8 mouse cellular contexts compared by ENCODE assay signal in the genomic region with DNA sequence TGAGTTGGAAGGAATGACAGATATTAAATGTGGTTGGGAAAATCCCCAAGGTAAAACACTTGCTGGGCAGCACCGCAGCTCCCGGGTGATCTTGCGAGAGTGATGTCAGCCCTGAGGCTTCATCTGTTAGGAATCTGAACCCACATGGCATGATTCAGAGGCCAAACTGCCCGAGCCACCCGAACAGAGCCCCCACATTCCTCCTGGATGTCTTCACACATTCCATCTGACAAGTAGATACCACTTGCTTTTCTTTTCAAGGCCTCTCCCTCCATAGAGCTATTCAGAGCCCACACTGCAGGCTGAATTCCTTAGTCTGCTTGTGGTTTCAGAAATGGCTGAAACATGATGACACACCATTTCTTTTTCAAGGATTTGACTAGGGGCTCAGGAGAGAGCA. TPM values are rescaled to one million over a fixed set of nuclear protein-coding genes. Genes with fewer than 3 reads are reported as not detected.
DNase-seq lines count a peak whose midpoint lies in the region; ATAC-seq and TF ChIP-seq lines count a peak whose summit lies in the region.
"Had no signal": no experiment of that assay in that cellular context is flagged by ENCODE, and none has a peak within 500 bp of the region (broad histone marks: within the 10 kb centered on the region; RNA-seq: fewer than 3 reads in every experiment).

No protein-coding gene starts in this region.

- no peak for TF ChIP-seq CTCF in hindbrain, postnatal 0 days (IDR thresholded peaks at IDR 0.05; ENCODE audit: low read depth)

- H3K4me1 ChIP-seq in ES-E14 (ENCODE audit: control insufficient read depth in 2 of 2, insufficient read depth in 2 of 2, low read length in 2 of 2, poor library complexity in 1 of 2) = peaks cover 17 to 35% of the 10 kb centered on the region in 2 experiments
- peaks cover 36% of the 10 kb centered on the region for H3K4me1 ChIP-seq in heart, embryonic 10.5 days
- H3K4me1 ChIP-seq in limb, embryonic 14.5 days (ENCODE audit: control insufficient read depth, insufficient read depth, low read length) = no peaks in the 10 kb centered on the region; the same call in 1 of the 2 replicates
- no peaks in the 10 kb centered on the region for H3K4me1 ChIP-seq in hindbrain, postnatal 0 days (ENCODE audit: insufficient read depth, low read length)

- H3K9ac ChIP-seq in ES-E14 (ENCODE audit: insufficient read depth, low read depth, low read length, poor library complexity, severe bottlenecking) = peak overlapping the region; percentile 49; the same call in 1 of the 2 replicates
- no peak overlapping the region for H3K9ac ChIP-seq in limb, embryonic 14.5 days (ENCODE audit: low read depth, low read length, severe bottlenecking)
- H3K9ac ChIP-seq in hindbrain, postnatal 0 days (replicated peaks; ENCODE audit: low read length) = no peak overlapping the region
- H3K9ac ChIP-seq: neural tube, embryonic 13.5 days had no signal

- no peaks in the 10 kb centered on the region; the same call in 1 of the 2 replicates for H3K36me3 ChIP-seq in ES-E14 (ENCODE audit: control insufficient read depth, insufficient read depth, low read length, poor library complexity, severe bottlenecking)
- peaks cover 5% of the 10 kb centered on the region; the same call in 1 of the 2 replicates for H3K36me3 ChIP-seq in heart, embryonic 10.5 days
- peaks cover 6% of the 10 kb centered on the region; the same call in 1 of the 2 replicates for H3K36me3 ChIP-seq in limb, embryonic 14.5 days (ENCODE audit: control insufficient read depth, insufficient read depth, low read length)
- no peaks in the 10 kb centered on the region for H3K36me3 ChIP-seq in hindbrain, postnatal 0 days (ENCODE audit: insufficient read depth, low read length)
- H3K36me3 ChIP-seq: neural tube, embryonic 13.5 days had no signal

- peak; percentile 21 for DNase-seq in ES-E14 (ENCODE audit: low read depth, low spot score)
- DNase-seq in adrenal gland, adult 8-10 months = peak; percentile 88
- peak; percentile 91 for DNase-seq in heart, embryonic 10.5 days (ENCODE audit: low spot score)
- DNase-seq in limb, embryonic 14.5 days (ENCODE audit: low spot score) = peak; percentile 70
- no peak for DNase-seq in frontal cortex, postnatal 10 days (ENCODE audit: low spot score in 2 of 2)
- no peak for DNase-seq in hindbrain, postnatal 0 days (ENCODE audit: low spot score)
- no peak for DNase-seq in spleen, postnatal 36 days (ENCODE audit: low spot score in 2 of 2)

- TF ChIP-seq POLR2A in limb, embryonic 14.5 days (IDR thresholded peaks at IDR 0.05; ENCODE audit: borderline replicate concordance, extremely low read depth, insufficient read depth, insufficient read length) = no peak

- H3K27ac ChIP-seq in ES-E14 (ENCODE audit: insufficient read depth, low read depth, low read length, poor library complexity, severe bottlenecking) = peak overlapping the region; percentile 83
- H3K27ac ChIP-seq in heart, embryonic 10.5 days = peak overlapping the region; percentile 89
- peak overlapping the region; percentile 78 for H3K27ac ChIP-seq in limb, embryonic 14.5 days (replicated peaks; ENCODE audit: low read depth, low read length)
- no peak overlapping the region for H3K27ac ChIP-seq in hindbrain, postnatal 0 days
- H3K27ac ChIP-seq: neural tube, embryonic 13.5 days had no signal

- H3K4me3 ChIP-seq in ES-E14 (ENCODE audit: insufficient read depth in 1 of 2, low read depth in 1 of 2, low read length in 2 of 2, poor library complexity in 1 of 2, severe bottlenecking in 1 of 2) = peak overlapping the region in 1 of 2 experiments; percentile 12; a peak in 1 of 4 replicates
- H3K4me3 ChIP-seq in heart, embryonic 10.5 days = no peak overlapping the region
- H3K4me3 ChIP-seq in limb, embryonic 14.5 days (replicated peaks; ENCODE audit: low read length) = no peak overlapping the region
- no peak overlapping the region for H3K4me3 ChIP-seq in hindbrain, postnatal 0 days (ENCODE audit: low read length)
- H3K4me3 ChIP-seq: neural tube, embryonic 13.5 days had no signal

- no peaks in the 10 kb centered on the region for H3K9me3 ChIP-seq in ES-E14 (ENCODE audit: control insufficient read depth, insufficient read depth, low read depth, low read length)
- no peaks in the 10 kb centered on the region for H3K9me3 ChIP-seq in heart, embryonic 10.5 days
- no peaks in the 10 kb centered on the region for H3K9me3 ChIP-seq in limb, embryonic 14.5 days (ENCODE audit: control insufficient read depth, low read length)
- H3K9me3 ChIP-seq in hindbrain, postnatal 0 days (ENCODE audit: low read length) = no peaks in the 10 kb centered on the region
- H3K9me3 ChIP-seq: neural tube, embryonic 13.5 days had no signal

- in situ Hi-C loops in ES-E14 (cut with MboI; ENCODE audit: low sequenced_read_pairs in 2 of 2, unreplicated experiment in 2 of 2) = no loop called here

- no peak overlapping the region for H3K4me2 ChIP-seq in limb, embryonic 14.5 days (replicated peaks; ENCODE audit: low read depth, low read length, severe bottlenecking)
- H3K4me2 ChIP-seq in hindbrain, postnatal 0 days (ENCODE audit: low read depth, low read length) = no peak overlapping the region
- H3K4me2 ChIP-seq: neural tube, embryonic 13.5 days had no signal

- ATAC-seq in limb, embryonic 14.5 days (ENCODE audit: low FRiP score, low read depth) = peak; percentile 78
- ATAC-seq in hindbrain, postnatal 0 days = no peak

- WGBS in heart, embryonic 10.5 days = 22% methylated on average over 5 of the region's 5 CpGs
- WGBS in limb, embryonic 14.5 days = 34% methylated on average over 5 of the region's 5 CpGs
- 48% methylated on average over 5 of the region's 5 CpGs for WGBS in hindbrain, postnatal 0 days

- H3K27me3 ChIP-seq in heart, embryonic 10.5 days (ENCODE audit: insufficient read depth, poor library complexity, severe bottlenecking) = no peaks in the 10 kb centered on the region
- H3K27me3 ChIP-seq in limb, embryonic 14.5 days (ENCODE audit: control insufficient read depth, insufficient read depth, low read length) = no peaks in the 10 kb centered on the region
- no peaks in the 10 kb centered on the region for H3K27me3 ChIP-seq in hindbrain, postnatal 0 days (ENCODE audit: insufficient read depth, low read length)
- H3K27me3 ChIP-seq: neural tube, embryonic 13.5 days had no signal

TF ChIP-seq in ES-E14, 5 proteins besides CTCF, POLR2A, EP300 and RAD21:
- TF ChIP-seq HCFC1 (IDR thresholded peaks at IDR 0.05; ENCODE audit: borderline replicate concordance, insufficient read depth, low read length) (no peak), ZC3H11A (IDR thresholded peaks at IDR 0.05; ENCODE audit: borderline replicate concordance, low read depth, low read length) (no peak), MAFK (IDR thresholded peaks at IDR 0.05; ENCODE audit: insufficient read depth, low read depth, low read length) (peak; percentile 87), ZNF384 (IDR thresholded peaks at IDR 0.05; ENCODE audit: low read depth, low read length) (no peak), CHD2 (IDR thresholded peaks at IDR 0.05; ENCODE audit: low read depth, low read length) (0 out of 2 replicates have a peak, but pooled peaks have one; percentile 22)

RNA-seq across cellular contexts. Expression of gene Mrpl33, which starts 33.3 kb away (rescaled TPM):
- 170 and 172 TPM in 2 replicates for total RNA-seq in ES-E14 (2012; rRNA removed)
- total RNA-seq in adrenal gland, adult 8-10 months (2022) = 100 to 1,000 TPM; 266 to 421 (median 323) TPM
- 294 and 320 TPM in 2 replicates for polyA plus RNA-seq in heart, embryonic 10.5 days (2016; fragmentation: Nextera tagmentation; extraction: Ambion mirVana)
- polyA plus RNA-seq in limb, embryonic 14.5 days (2012; rRNA removed) = 76.9 and 138 TPM in 2 replicates
- 266 and 312 TPM in 2 replicates for polyA plus RNA-seq in limb, embryonic 14.5 days (2014; fragmentation: Nextera tagmentation; extraction: Ambion mirVana)
- 76.8 and 82.5 TPM in 2 replicates for total RNA-seq in hindbrain, postnatal 0 days (2014; rRNA removed)
- polyA plus RNA-seq in hindbrain, postnatal 0 days (2015; fragmentation: Nextera tagmentation; extraction: Ambion mirVana) = 293 and 315 TPM in 2 replicates

Comparison
In these comparisons a context has a peak if more than half of its experiments do, and no peak if none do; other contexts are left out.
1. DNase-seq: peak in ES-E14 (single experiment), adrenal gland, adult 8-10 months (single experiment), heart, embryonic 10.5 days (single experiment) and limb, embryonic 14.5 days (single experiment); none in frontal cortex, postnatal 10 days (0 of 2), hindbrain, postnatal 0 days (single experiment) and spleen, postnatal 36 days (0 of 2).